Comparison of ENCODE assay signal across 8 mouse cellular contexts in the genomic region with DNA sequence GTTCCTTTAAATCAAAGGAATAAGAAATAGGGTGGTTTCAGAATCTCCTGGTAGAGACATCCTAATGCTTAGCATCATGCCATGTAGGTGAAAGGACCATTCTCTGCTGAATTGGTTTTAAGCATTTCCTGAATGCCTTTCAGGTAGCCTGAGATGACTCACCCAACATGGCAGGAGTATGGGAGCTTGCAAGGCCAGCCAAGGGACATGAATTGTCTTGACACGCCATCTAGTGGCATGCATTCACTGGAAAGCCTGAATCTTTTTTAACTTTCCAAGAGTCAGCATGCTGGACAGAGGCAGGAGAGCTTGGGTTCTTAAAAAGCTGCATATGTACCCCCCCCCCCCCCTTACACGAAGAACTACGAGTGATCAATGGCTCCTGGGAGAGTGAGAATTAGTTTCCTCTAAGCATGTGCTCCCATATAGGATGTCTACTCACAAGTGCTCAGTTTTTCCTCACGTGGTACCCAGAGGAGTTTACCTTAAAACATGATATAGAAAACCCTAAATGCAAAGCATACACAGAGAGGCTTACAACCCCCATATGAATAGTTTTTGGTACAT. TPM values are rescaled to one million over a fixed set of nuclear protein-coding genes. Genes with fewer than 3 reads are reported as not detected.
A peak's percentile ranks its signal among the peaks of the same experiment; 100 is the strongest.
DNase-seq lines count a peak whose midpoint lies in the region; ATAC-seq and TF ChIP-seq lines count a peak whose summit lies in the region.

No protein-coding gene starts in this region.

- H3K9ac ChIP-seq in liver, adult 2 months (ENCODE audit: low read depth, low read length) = no peak overlapping the region
- no peak overlapping the region for H3K9ac ChIP-seq in liver, embryonic 11.5 days (ENCODE audit: low read depth, low read length)
- H3K9ac ChIP-seq in forebrain, embryonic 12.5 days = no peak overlapping the region

- TF ChIP-seq CTCF in liver, adult 2 months (IDR thresholded peaks at IDR 0.05; ENCODE audit: low read depth, low read length) = peak; percentile 52

- no peak overlapping the region for H3K4me3 ChIP-seq in liver, adult 2 months (ENCODE audit: insufficient read depth, low read depth, low read length)
- no peak overlapping the region for H3K4me3 ChIP-seq in liver, embryonic 11.5 days (ENCODE audit: low read depth, low read length)
- no peak overlapping the region for H3K4me3 ChIP-seq in forebrain, embryonic 12.5 days (replicated peaks)

- no peak overlapping the region for H3K27ac ChIP-seq in liver, adult 2 months (replicated peaks; ENCODE audit: insufficient read depth, low read depth, low read length)
- no peak overlapping the region for H3K27ac ChIP-seq in liver, embryonic 11.5 days (ENCODE audit: low read depth, low read length)
- H3K27ac ChIP-seq in forebrain, embryonic 12.5 days = no peak overlapping the region

- H3K4me1 ChIP-seq in liver, adult 2 months (ENCODE audit: control insufficient read depth, insufficient read depth, low read length) = no peaks in the 10 kb centered on the region
- no peaks in the 10 kb centered on the region for H3K4me1 ChIP-seq in liver, embryonic 11.5 days (replicated peaks; ENCODE audit: control insufficient read depth, insufficient read depth, low read length)
- no peaks in the 10 kb centered on the region for H3K4me1 ChIP-seq in forebrain, embryonic 12.5 days

- H3K4me2 ChIP-seq in liver, embryonic 11.5 days = no peak overlapping the region
- H3K4me2 ChIP-seq in forebrain, embryonic 12.5 days = no peak overlapping the region

- no peaks in the 10 kb centered on the region for H3K27me3 ChIP-seq in liver, adult 2 months (ENCODE audit: control insufficient read depth, insufficient read depth, low read length)
- no peaks in the 10 kb centered on the region for H3K27me3 ChIP-seq in liver, embryonic 11.5 days (replicated peaks; ENCODE audit: control insufficient read depth, insufficient read depth, low read length)
- no peaks in the 10 kb centered on the region for H3K27me3 ChIP-seq in forebrain, embryonic 12.5 days

- no peaks in the 10 kb centered on the region for H3K9me3 ChIP-seq in liver, embryonic 11.5 days (ENCODE audit: control insufficient read depth, low read length)
- no peaks in the 10 kb centered on the region for H3K9me3 ChIP-seq in forebrain, embryonic 12.5 days

- intact Hi-C loops in left cerebral cortex, postnatal 4 days (cut with DNase I) = loop anchor here (2.0 kb wide), 1 partner anchor 158 kb away; no protein-coding TSS in a partner anchor

- no peak for ATAC-seq in liver, embryonic 11.5 days (replicated peaks; ENCODE audit: low FRiP score)
- peak; percentile 64; the same call in 1 of the 2 replicates for ATAC-seq in forebrain, embryonic 12.5 days (ENCODE audit: low FRiP score)

- DNase-seq in liver, adult 2 months (ENCODE audit: extremely low read depth, low read depth, low spot score) = peak; percentile 75
- no peak for DNase-seq in liver, embryonic 11.5 days (ENCODE audit: low spot score)
- DNase-seq in c-Kit-positive CD71-negative TER-119-negative erythroid progenitor cells, embryonic 14.5 days (ENCODE audit: low read depth) = peak; percentile 35
- peak; percentile 67 for DNase-seq in hindlimb bud, embryonic 11.5 days (ENCODE audit: extremely low spot score, low read depth, low spot score)
- peak; percentile 69 for DNase-seq in left cerebral cortex, postnatal 4 days
- DNase-seq in natural killer cell, adult 2 months (ENCODE audit: low spot score in 2 of 2) = peak; percentile 4 to 21
- DNase-seq in thymus, postnatal 25 days = peak; percentile 26

- no peak for TF ChIP-seq POLR2A in liver, adult 2 months (IDR thresholded peaks at IDR 0.05; ENCODE audit: extremely low read depth, insufficient read depth, low read length)

- 8% methylated on average over 4 of the region's 4 CpGs for WGBS in liver, adult 2 months
- 18% methylated on average over 4 of the region's 4 CpGs for WGBS in liver, embryonic 11.5 days
- 18% methylated on average over 4 of the region's 4 CpGs for whole genome bisulfite sequencing in forebrain, embryonic 12.5 days

- no peaks in the 10 kb centered on the region for H3K36me3 ChIP-seq in liver, adult 2 months (ENCODE audit: control insufficient read depth, insufficient read depth, low read length)
- H3K36me3 ChIP-seq in liver, embryonic 11.5 days (ENCODE audit: control insufficient read depth, insufficient read depth, low read length) = no peaks in the 10 kb centered on the region
- H3K36me3 ChIP-seq in forebrain, embryonic 12.5 days (replicated peaks) = peaks cover 4% of the 10 kb centered on the region; the same call in 1 of the 2 replicates

- H3K79me2 ChIP-seq in liver, adult 2 months (ENCODE audit: control insufficient read depth, insufficient read depth, low read length) = no peaks in the 10 kb centered on the region

RNA-seq across cellular contexts. Expression of a gene that starts 59.7 kb away (rescaled TPM):
- total RNA-seq in liver, adult 2 months (2014; rRNA removed) = 12.5 and 12.6 TPM in 2 replicates
- 8.1 and 11.8 TPM in 2 replicates for polyA plus RNA-seq in liver, adult 2 months (2012; rRNA removed)
- polyA plus RNA-seq in liver, embryonic 11.5 days (2014; fragmentation: Nextera tagmentation; extraction: Ambion mirVana) = 42.9 and 48.1 TPM in 2 replicates
- polyA plus RNA-seq in forebrain, embryonic 12.5 days (2016; fragmentation: Nextera tagmentation; extraction: Ambion mirVana) = 63.0 and 66.7 TPM in 2 replicates
- 10 to 100 TPM; 43.5 to 43.8 TPM for total RNA-seq in left cerebral cortex, postnatal 4 days (2021)
